Mouse (Mus musculus): ENCODE results near the gene Mllt3.

- no peak for TF ChIP-seq CTCF (IDR thresholded peaks at IDR 0.05; ENCODE audit: borderline replicate concordance, control insufficient read depth, extremely low read depth, insufficient read depth, low read length, poor library complexity)
- TF ChIP-seq POLR2A (IDR thresholded peaks at IDR 0.05; ENCODE audit: control insufficient read depth, extremely low read depth, insufficient read depth, low read length, poor library complexity) = no peak
Observed at GRCm38 (mm10) chr4:87767711-87768561, 265.2 kb downstream of the Mllt3 start.
